Mouse (Mus musculus) neural tube, embryonic 10.5 days (tissue): ENCODE measurements around the gene Cfap97.
"Not testable (repeated sequence)": the region's sequence is repeated elsewhere in the genome, so short reads cannot be mapped to it uniquely, and the experiment has no call there.

Experiments
- DNase-seq: peaks from one replicate; pipeline ENCODE4 v3.0.0-alpha.2; 2017; ENCODE audit warnings: low spot score; ENCODE audit errors: extremely low spot score

The Cfap97 gene

DNA sequence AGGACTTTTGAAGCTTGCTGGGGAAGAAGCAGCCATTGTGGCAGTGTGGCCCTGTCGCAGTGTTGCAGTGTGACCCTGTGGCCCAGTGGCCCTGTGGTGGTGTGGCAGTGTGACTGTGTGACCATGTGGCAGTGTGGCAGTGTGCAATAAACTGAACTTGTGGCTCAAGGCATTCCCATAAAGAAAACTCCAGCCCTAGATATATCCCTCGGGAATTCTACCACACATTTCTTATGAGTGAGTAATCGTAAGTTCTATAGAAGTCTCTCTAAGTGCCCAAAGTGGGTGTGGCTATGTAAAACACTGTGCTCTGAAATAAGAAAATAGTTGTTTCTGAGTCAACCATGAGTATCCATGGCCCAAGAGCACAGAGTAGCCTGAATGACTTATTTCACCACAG lies 73.9 kb downstream of the Cfap97 start:
- DNase-seq: no peak

DNA sequence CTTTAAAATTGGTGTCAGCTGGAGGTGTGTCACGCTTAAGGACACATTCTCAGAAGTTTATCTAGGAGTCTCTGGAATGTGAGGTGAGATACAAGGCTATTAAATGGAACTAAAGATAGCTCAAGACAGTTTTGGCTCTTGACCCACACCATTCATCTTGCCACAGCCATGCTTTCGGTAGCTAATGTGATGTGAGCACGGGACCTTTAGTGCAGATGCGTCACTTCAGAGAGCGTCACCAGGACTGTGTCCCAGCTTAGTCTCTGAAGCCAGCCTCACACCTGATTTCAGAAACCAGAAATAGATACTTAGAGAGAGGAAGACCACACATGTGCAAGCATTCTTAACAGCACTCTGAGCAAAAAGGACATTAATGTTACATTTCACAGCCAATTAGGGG lies 75.1 kb downstream of the Cfap97 start:
- no peak for DNase-seq

DNA sequence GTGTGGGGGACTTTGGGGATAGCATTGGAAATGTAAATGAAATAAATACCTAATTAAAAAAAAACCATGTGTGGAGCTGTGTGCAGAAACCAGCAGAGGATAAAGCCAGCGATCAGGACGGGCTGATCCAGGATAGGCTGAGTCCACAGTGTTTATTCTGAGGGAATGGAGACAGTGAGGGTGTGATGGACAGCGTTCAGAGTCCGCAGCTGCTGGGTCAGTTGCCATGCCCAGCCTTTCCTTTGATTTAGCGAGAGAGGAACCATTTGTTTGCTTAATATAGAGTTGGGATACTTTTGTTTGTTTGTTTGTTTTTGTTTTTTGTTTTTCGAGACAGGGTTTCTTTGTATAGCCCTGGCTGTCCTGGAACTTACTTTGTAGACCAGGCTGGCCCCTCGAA lies 80.4 kb downstream of the Cfap97 start:
- DNase-seq: not testable (repeated sequence)

DNA sequence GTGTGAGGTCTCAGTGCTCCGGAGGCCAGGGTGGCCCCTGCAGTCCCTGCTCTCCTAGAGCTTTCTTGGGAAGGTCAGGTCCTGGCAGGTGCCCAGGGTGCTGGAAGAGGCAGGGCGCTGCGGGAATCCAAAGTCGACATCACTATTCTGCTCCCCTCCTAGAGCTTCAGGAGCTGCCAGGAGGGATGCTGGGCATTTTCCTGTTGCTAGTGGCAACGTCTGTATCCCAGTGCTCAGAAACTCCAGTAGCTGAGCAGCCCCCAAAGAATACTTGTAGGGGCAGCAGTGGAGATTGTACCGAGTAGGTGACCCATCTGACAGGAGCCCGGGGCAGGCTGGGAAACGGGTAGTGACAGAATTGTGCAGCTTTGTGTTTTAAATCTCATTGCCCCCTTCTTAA lies 81.2 kb downstream of the Cfap97 start:
- no peak for DNase-seq

GRCm38 (mm10) chr8:46234736-46235135 lies 83.2 kb downstream of the Cfap97 start:
- no peak for DNase-seq

- DNase-seq: no peak
These were observed 85.1 kb downstream of the Cfap97 start for GRCm38 (mm10) chr8:46236441-46237223.

DNA sequence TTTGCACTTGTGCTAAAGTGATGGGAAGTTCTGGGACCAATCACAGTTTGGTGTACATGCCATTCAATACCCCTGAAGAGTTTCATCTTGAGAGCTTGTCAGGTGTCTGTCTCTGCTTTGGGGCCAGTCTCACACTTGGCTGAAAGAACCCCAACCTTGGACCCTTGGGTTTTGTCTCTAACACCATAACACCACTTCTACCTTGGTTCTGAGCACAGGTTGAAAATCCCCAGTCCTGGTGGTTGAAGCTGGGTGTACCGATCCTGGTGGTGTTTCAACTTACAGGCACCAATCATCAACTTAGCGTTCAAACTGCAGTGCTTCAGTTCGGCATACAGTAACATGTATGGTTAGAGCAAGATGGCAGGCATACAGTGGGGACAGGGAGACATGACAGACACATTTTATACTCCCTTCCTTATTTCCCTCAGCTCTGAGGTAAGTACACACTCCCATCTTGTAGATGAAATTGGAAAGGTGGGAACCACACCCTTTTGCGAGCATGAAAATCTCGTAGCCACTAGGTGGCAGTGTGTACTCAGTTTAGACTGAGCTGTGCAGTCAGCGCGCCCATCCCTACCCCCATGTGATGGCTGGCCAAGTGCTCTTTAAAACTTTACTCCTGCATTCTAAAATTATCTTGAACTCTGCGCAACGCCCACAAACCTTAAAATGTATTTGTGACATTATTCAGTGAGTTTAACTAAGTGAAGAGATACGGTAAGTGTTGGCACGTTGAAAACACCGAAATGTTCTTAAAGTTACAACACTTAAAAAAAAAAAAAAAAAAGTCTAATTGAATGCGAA lies 90.2 kb downstream of the Cfap97 start:
- DNase-seq: peak; percentile 74

- DNase-seq: no peak
These were observed 91.4 kb downstream of the Cfap97 start for GRCm38 (mm10) chr8:46242946-46243345.
